Mouse (Mus musculus): ENCODE measurements around the gene Cbfa2t3.

Gene Cbfa2t3

GRCm38 (mm10) chr8:122699005-122699492 is at the start of gene Cbfa2t3:
Gene Cbfa2t3, minus strand, starts transcription at chr8:122699109.
- DNase-seq (ENCODE audit: low spot score) = no peak

- DNase-seq (ENCODE audit: low spot score) = no peak
Measured at GRCm38 (mm10) chr8:122747825-122748224, 48.9 kb upstream of the Cbfa2t3 start.

GRCm38 (mm10) chr8:122746439-122746838 is 47.5 kb upstream of the Cbfa2t3 start:
- no peak for DNase-seq (ENCODE audit: low spot score)

- DNase-seq (ENCODE audit: low spot score) = no peak
Measured at GRCm38 (mm10) chr8:122745750-122746275, 46.9 kb upstream of the Cbfa2t3 start.

- DNase-seq (ENCODE audit: low spot score) = no peak
Measured at GRCm38 (mm10) chr8:122745022-122745749, 46.3 kb upstream of the Cbfa2t3 start.

GRCm38 (mm10) chr8:122742471-122742870 is 43.6 kb upstream of the Cbfa2t3 start:
- no peak for DNase-seq (ENCODE audit: low spot score)

- no peak for DNase-seq (ENCODE audit: low spot score)
Measured at GRCm38 (mm10) chr8:122739102-122739725, 40.3 kb upstream of the Cbfa2t3 start.

GRCm38 (mm10) chr8:122737886-122738285 is 39.0 kb upstream of the Cbfa2t3 start:
- DNase-seq (ENCODE audit: low spot score) = no peak

GRCm38 (mm10) chr8:122737071-122737470 is 38.2 kb upstream of the Cbfa2t3 start:
- no peak for DNase-seq (ENCODE audit: low spot score)

GRCm38 (mm10) chr8:122736623-122737022 is 37.7 kb upstream of the Cbfa2t3 start:
- no peak for DNase-seq (ENCODE audit: low spot score)

GRCm38 (mm10) chr8:122735542-122736473 is 36.9 kb upstream of the Cbfa2t3 start:
- no peak for DNase-seq (ENCODE audit: low spot score)

GRCm38 (mm10) chr8:122735110-122735509 is 36.2 kb upstream of the Cbfa2t3 start:
- DNase-seq (ENCODE audit: low spot score) = no peak

GRCm38 (mm10) chr8:122728630-122729029 is 29.7 kb upstream of the Cbfa2t3 start:
- DNase-seq (ENCODE audit: low spot score) = no peak

- no peak for DNase-seq (ENCODE audit: low spot score)
Measured at GRCm38 (mm10) chr8:122727412-122727811, 28.5 kb upstream of the Cbfa2t3 start.

- DNase-seq (ENCODE audit: low spot score) = no peak
Measured at GRCm38 (mm10) chr8:122726789-122727188, 27.9 kb upstream of the Cbfa2t3 start.

GRCm38 (mm10) chr8:122725187-122725586 is 26.3 kb upstream of the Cbfa2t3 start:
- DNase-seq (ENCODE audit: low spot score) = no peak

- DNase-seq (ENCODE audit: low spot score) = no peak
Measured at GRCm38 (mm10) chr8:122720811-122721640, 22.1 kb upstream of the Cbfa2t3 start.

- DNase-seq (ENCODE audit: low spot score) = no peak
Measured at GRCm38 (mm10) chr8:122720070-122720729, 21.3 kb upstream of the Cbfa2t3 start.

- DNase-seq (ENCODE audit: low spot score) = no peak
Measured at GRCm38 (mm10) chr8:122719500-122720065, 20.7 kb upstream of the Cbfa2t3 start.
